Mouse (Mus musculus) brain, embryonic 14.5 days (tissue): Measurements from ENCODE around the gene Tmem72.

ENCODE experiments used
- CTCF ChIP-seq: fragments of 200-500 bp; IDR thresholded peaks from 2 replicates; pipeline ENCODE4 v1.5.1; 2012; ENCODE audit warnings: inconsistent platforms, mild to moderate bottlenecking, moderate library complexity, borderline replicate concordance; ENCODE audit not compliant: insufficient read depth, insufficient read length; ENCODE audit errors: extremely low read depth
- POLR2A ChIP-seq: fragments of 200-500 bp; IDR thresholded peaks from 2 replicates; pipeline ENCODE4 v1.6.1; 2012; ENCODE audit warnings: mild to moderate bottlenecking, inconsistent platforms, borderline replicate concordance; ENCODE audit not compliant: poor library complexity, insufficient read depth, insufficient read length, severe bottlenecking; ENCODE audit errors: extremely low read depth

- TF ChIP-seq CTCF, result no peak
- TF ChIP-seq POLR2A, result no peak
These were observed 2.7 kb downstream of the Tmem72 start for GRCm38 (mm10) chr6:116713966-116714365.
